Mouse (Mus musculus) kidney, postnatal 36 days (tissue): ENCODE measurements around the gene Ufl1.
A peak's percentile ranks its signal among the peaks of the same experiment; 100 is the strongest.
"Not testable (repeated sequence)": the region's sequence is repeated elsewhere in the genome, so short reads cannot be mapped to it uniquely, and the experiment has no call there.

Experiments
- DNase-seq, 2 experiments: peaks; one replicate each; pipeline ENCODE4 v3.0.0; 2021 to 2022; ENCODE audit warnings: mixed read lengths in 2 of 2

Gene Ufl1

GRCm38 (mm10) chr4:25281671-25282038 is at the start of gene Ufl1:
Gene Ufl1, minus strand, starts transcription at chr4:25281821.
- peak; percentile 97 to 99 for DNase-seq

GRCm38 (mm10) chr4:25325684-25326220 is 44.1 kb upstream of the Ufl1 start:
- DNase-seq = no peak

GRCm38 (mm10) chr4:25322631-25323178 is 41.1 kb upstream of the Ufl1 start:
- no peak for DNase-seq

- no peak for DNase-seq
Observed at GRCm38 (mm10) chr4:25313767-25314166, 32.1 kb upstream of the Ufl1 start.

GRCm38 (mm10) chr4:25285002-25285401 is 3.4 kb upstream of the Ufl1 start:
- DNase-seq = not testable (repeated sequence)

GRCm38 (mm10) chr4:25280938-25281670 is 517 bp downstream of the Ufl1 start:
- DNase-seq = peak in 1 of 2 experiments; percentile 62

GRCm38 (mm10) chr4:25272861-25273627 is 8.6 kb downstream of the Ufl1 start:
- DNase-seq = no peak

- DNase-seq = no peak
Observed at GRCm38 (mm10) chr4:25271926-25272325, 9.7 kb downstream of the Ufl1 start.

- DNase-seq = no peak
Observed at GRCm38 (mm10) chr4:25267144-25267543, 14.5 kb downstream of the Ufl1 start.

- DNase-seq = no peak
Observed at GRCm38 (mm10) chr4:25257822-25258398, 23.7 kb downstream of the Ufl1 start.

GRCm38 (mm10) chr4:25242776-25243175 is 38.8 kb downstream of the Ufl1 start, which contains the start of gene Fhl5:
Gene Fhl5, minus strand, starts transcription at chr4:25242876.
- no peak for DNase-seq

GRCm38 (mm10) chr4:25235663-25236062 is 46.0 kb downstream of the Ufl1 start:
- not testable (repeated sequence) for DNase-seq

GRCm38 (mm10) chr4:25233767-25234166 is 47.9 kb downstream of the Ufl1 start:
- DNase-seq = not testable (repeated sequence)

GRCm38 (mm10) chr4:25232546-25232945 is 49.1 kb downstream of the Ufl1 start:
- DNase-seq = no peak

- DNase-seq = no peak
Observed at GRCm38 (mm10) chr4:25227527-25227926, 54.1 kb downstream of the Ufl1 start.

GRCm38 (mm10) chr4:25221927-25222326 is 59.7 kb downstream of the Ufl1 start:
- DNase-seq = no peak

- DNase-seq = no peak
Observed at GRCm38 (mm10) chr4:25213451-25213850, 68.2 kb downstream of the Ufl1 start.

GRCm38 (mm10) chr4:25206166-25206565 is 75.5 kb downstream of the Ufl1 start:
- DNase-seq = no peak
